Mouse (Mus musculus) liver, embryonic 14.5 days (tissue): ENCODE results near the gene Pilrb1.
"Not testable (repeated sequence)": the region's sequence is repeated elsewhere in the genome, so short reads cannot be mapped to it uniquely, and the experiment has no call there.

Experiments used
- CTCF ChIP-seq: IDR thresholded peaks from 2 replicates; pipeline ENCODE4 v1.5.1; 2016; ENCODE audit warnings: antibody characterized with exemption, low read depth, control low read depth
- EP300 ChIP-seq: IDR thresholded peaks from 2 replicates; pipeline ENCODE4 v1.6.1; 2016; ENCODE audit warnings: antibody characterized with exemption, low read depth

DNA sequence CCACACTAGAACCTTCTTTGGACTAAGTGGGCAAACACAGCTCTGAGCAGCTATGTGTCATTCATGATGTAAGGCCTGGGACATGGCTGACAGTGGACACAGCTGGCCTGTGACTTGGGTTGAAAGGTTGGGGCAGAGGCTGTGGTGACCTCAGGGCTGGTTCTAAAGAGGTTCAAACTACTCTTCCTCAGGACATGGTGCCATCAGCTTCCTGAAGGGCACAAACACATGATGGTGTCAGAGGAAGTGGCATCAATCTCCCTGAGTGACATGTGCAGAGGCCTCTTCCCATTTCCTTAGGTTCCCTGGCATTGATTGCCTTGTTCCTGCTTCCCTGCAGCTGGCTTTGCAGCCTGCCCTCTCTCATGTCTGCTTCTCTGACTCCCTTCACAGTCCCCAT, 20.8 kb downstream of the Pilrb1 start:
- not testable (repeated sequence) for TF ChIP-seq CTCF, EP300
